Mouse (Mus musculus) gastrocnemius, postnatal 10 days (tissue): Measurements from ENCODE around the gene Rab30. TPM values are rescaled to one million over a fixed set of nuclear protein-coding genes. Genes with fewer than 3 reads are reported as not detected.
"Not testable (repeated sequence)": the region's sequence is repeated elsewhere in the genome, so short reads cannot be mapped to it uniquely, and the experiment has no call there.

Experiments used
- DNase-seq: peaks from one replicate; pipeline ENCODE4 v3.0.0; 2021; ENCODE audit warnings: mixed read lengths
- total RNA-seq, 2 experiments: library from RNA; stranded (reverse); gene quantifications; 2 replicates each; pipeline ENCODE4 v1.2.3; 2021

The Rab30 gene
- total RNA-seq, 2 experiments from 2014 or later: 7.4 to 8.2 TPM

DNA sequence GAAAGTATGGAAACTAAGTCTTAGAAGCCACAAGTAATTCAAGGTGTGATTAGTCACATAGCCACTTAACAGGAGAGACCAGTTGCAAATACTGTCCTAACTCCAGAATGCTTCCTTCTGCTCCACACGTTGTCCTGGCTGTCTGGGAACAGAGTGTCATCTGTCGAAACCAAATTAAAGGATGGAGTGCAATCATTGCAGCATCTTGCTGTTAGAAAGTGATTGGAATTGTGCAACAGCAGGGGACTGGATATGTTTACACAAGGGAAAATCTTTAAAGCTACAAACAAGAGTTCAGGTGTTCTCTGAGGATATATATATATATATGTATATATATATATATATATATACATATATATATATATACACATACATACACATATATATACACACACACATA, 9.0 kb downstream of the Rab30 start:
- DNase-seq: no peak

DNA sequence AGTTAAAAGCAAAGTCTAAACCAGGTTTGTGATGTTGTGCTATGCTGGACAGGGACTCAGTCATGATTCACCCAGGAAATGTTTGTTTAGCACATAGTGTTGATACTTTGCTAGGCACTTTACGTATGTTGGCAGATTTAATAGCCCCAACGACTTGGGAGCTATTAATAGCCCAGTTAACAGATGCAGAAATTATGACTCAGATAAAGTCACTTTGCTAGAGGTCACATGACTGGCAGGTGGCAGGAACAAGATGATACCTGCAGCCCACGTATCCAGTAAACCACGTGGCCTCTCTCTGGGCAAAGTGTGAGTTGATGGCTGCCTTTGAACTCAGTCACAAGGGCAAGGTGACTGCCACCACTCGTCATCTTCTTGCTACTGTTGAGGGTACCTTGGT, 16.7 kb downstream of the Rab30 start:
- DNase-seq: no peak

DNA sequence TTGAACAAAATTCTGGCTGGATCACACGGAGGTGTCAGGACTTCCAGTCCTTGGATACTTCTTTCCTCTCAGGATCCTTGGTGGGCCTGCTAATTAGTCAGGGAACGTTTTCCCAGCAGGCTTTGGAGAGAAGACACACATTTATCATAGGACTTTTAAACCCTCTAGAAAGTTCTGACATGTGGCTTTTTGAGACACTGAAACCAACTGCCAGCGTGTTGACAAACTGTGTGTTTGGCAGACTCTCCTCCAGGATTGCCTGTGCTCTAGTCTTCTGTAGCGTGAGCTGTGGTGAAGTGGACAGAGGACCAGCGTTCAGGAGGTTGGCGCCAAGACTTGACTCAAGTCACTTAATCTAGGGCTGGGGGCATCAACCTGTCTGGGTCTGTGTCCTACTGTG, 19.2 kb downstream of the Rab30 start:
- DNase-seq: no peak

DNA sequence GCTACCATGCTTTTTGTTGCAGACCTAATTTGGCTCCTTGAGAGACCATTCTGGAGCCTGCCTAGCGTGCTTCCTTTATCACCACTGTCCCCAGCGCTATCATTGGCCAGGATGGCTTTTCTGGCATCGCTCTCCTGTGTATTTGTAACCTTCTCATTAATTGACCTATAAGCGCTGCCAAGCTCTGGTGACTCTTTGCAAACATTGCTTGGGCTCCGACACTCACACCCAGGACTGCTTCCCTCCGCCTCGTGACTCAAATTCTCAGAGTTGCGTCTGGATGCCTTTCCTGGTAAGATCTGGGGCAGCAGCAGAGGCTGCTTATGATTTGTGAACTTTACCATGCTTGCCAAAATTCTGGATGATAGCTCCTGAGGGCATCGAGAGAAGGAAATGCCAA, 19.8 kb downstream of the Rab30 start:
- DNase-seq: no peak

DNA sequence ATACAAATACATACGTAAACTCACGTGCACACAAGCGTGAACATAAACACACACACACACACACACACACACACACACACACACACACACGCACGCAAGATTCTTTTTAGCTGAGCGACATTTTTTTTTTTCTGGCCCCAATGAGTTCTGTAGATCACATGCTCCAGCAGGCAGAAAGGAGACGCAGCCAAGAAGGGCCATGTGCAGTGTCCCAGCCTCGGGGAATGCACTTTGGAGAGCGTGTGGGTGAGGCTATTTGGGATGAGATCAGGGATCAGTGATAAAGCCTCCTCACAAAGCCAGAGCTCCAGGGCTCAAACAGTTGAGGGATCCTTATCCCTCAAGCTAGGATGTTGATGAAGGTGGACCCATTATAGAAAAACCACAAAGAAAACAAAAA, 24.0 kb downstream of the Rab30 start:
- no peak for DNase-seq

DNA sequence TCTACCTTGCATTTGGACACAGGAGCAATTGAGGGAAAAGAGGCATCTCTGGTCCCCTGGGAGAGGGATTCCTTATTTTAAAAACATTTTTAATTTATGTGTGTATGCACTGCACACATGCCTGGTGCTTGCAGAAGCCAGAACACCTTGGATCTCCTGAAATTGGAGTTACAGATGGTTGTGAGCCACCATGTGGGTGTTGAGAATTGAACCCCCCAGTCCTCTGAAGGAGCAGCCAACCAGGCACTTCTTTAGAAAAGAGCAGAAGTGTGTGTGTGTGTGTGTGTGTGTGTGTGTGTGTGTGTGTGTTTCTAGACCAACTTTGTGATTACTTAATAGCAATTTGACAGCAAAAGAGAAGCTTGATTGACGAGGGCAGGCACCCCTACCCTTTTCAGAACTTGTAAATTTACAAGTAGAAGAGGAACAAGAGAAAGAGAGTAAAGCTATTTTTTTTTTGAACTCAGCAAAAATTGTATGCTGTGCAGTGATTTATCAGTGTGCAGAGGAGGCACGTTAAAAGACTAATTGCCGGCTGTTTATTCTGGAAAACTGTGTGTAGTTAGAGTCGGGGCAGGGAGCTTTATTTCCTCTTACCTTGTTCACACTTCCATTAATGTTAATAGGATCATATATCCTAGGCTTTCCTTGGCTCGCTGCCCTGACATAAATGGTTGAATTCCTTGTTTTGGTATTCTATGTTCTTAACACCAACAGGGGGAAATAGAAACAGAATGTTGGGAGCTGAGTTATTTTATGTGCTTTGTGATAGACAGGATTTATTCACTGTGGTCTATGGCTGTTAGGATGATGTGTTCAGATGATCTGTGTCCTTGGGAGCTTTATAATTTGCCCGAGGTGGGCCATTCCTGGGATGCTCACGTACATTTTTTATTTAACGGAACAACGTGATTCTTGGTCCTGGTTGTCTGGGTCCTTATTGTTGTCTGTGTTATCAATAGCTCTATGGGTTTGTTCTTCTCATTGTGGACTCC, 25.0 kb downstream of the Rab30 start:
- DNase-seq: no peak

DNA sequence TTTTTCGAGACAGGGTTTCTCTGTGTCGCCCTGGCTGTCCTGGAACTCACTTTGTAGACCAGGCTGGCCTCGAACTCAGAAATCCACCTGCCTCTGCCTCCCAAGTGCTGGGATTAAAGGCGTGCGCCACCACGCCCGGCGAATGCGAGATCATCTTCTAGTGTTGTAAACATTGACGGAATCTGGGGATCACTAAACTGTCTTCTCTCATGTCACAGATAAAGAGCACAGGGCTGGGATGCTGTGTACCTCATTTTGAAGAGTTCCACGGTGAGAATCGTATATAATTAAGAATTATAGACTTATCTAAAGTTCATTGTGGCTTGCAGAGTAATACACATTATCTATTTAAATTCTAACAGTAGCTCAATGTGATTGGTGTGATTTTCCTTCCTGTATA, 26.7 kb downstream of the Rab30 start:
- not testable (repeated sequence) for DNase-seq

DNA sequence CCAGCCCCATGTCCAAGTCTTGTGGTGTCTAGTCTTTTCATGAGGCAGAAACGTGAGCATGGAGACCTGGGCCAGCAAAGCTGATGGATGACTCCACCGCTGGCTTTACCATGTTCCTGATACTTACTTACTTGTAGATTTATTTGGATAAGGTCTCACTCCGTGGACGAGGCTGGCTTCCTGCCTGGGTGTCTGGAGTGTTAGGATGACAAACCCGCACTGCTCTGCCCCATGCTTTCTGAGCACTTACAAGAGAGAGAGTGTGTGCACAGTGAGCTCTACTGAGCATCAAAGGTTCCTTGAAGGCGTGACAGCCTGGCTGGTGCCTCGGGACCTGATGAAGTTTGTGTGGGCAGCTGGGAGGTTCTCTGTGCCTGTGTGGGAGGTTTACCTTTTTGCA, 27.5 kb downstream of the Rab30 start:
- no peak for DNase-seq

DNA sequence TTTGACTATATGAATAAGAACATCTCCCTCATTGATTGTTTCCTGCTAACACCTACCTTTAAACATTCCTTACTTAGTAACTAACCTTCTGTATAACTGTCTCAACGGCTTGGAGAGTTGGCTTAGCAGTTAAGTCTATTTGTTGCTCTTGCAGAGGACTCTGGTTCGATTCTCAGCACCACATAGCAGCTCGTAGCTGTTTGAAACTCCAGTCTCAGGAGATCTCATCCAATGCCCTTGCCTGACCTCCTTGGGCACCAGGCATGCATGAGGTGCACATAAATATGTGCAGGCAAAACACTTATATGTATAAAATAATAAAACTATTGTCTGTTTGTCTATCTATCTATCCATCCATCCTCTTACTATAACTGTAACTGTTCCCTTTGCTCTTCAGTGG, 31.6 kb downstream of the Rab30 start:
- DNase-seq: no peak

DNA sequence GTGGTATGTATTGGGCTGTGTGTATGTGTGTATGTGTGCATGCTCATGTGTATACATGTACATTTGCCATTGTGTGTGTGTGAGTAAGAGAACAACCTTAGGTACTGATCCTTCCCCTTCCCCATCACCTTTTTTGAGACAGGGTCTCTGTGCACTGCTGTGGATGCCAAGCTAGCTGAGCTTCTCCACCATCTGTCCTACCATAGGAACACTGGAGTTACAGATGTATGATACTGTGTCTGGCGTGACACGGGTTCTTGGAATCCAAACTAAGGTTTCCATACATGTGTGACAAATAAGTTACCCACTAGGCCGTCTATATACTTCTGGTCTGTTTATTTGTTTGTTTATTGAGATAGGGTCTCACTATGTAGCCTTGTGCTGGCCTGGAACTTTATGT, 32.2 kb downstream of the Rab30 start:
- no peak for DNase-seq

DNA sequence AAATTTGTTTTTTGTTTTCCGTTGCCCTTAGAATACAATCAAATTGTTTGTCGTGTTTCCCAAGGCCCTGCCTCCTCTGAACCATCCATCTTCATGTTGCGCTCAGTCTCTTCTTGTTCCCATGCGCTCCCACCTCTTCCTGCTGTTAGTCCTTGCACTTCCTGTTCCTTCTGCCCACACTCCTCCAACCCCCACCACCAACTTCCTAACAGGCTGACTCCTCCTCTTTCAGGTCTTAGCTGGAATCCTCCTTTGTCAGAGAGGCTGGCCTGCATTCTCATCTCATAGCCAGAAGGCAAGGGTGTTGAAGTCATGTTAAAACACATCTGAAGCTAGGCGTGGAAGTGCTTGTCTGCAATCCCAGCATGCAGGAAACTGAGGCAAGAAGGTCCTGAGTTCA, 33.3 kb downstream of the Rab30 start:
- DNase-seq: no peak

DNA sequence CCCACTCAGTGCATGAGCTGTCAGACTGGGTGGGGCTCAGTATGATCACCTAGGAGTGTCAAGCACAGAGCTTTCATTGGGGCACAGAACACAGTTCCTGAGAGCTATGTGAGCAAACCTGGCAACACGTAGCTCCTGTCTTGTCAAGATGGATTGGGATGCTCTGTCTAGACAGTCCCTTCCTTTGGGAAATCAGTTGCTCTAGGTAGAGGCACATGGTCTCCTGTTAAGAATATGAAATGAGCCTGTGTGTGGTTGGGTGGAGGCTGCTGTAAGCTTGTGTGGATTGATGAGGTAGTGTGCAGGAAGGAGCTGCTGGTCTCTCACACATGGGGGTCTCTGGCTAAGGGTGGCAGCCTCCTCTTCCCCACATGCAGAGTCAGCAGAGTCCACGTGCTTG, 34.3 kb downstream of the Rab30 start:
- DNase-seq: no peak

DNA sequence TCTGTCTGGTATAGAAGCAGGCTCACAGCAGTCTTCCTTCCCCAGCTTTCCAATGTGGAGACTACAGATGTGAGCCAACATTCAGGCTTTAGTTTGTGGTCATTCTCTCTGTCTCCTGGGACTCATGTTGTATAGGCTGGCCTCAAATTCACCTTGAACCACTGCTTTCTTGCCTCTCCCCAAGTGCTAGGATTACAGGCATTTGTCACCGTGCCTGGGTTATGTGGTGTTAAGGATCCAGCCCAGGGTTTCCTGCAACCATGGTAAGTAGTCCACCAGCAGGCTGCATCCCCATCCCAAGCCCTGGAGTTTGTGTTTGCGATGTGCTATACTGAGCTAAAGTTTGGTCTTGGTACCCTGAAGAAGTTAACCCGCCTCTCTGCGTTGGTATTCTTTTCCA, 35.2 kb downstream of the Rab30 start:
- DNase-seq: no peak

DNA sequence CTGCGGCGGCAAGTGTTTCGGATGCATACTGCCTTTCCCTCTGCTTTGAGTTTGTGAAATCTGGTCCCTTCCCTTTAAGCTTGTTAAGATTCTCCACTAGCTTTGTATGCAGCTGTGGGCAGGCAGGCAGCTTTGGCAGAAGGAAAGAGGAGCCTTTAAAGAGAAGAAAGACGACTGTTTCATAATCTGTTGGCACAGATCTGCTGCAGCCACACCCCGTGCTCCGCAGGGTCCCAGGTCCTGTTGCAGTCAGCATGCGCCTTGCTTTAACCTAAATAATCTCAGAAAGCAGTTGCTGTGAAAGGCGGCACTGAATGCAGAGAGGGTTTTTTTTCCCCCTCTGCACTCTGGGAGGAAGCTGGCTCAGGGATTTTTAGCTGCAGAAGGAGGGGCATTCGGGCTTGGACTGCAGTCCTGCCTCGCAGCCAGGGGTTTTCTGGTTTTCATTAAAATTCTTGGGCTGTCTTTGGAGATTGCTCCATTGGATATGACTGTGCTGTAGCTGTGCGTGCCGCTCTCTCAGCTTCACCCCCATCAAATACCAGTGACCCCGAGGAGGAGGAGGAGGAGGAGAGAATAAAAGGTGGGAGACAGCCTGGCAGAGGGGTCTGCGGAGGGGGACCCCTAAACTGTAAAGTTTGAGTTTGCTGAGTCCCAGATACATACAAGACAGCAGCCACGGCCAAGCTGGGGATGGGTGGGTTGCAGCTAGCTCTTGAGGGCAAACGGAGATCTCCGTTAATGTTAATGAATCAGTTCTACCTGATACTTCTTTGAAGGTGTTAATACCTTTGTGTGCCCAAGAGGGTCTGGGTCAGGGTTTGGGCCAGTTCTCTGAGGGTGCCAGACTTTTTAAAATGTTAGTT, 35.9 kb downstream of the Rab30 start:
- DNase-seq: peak; percentile 23

DNA sequence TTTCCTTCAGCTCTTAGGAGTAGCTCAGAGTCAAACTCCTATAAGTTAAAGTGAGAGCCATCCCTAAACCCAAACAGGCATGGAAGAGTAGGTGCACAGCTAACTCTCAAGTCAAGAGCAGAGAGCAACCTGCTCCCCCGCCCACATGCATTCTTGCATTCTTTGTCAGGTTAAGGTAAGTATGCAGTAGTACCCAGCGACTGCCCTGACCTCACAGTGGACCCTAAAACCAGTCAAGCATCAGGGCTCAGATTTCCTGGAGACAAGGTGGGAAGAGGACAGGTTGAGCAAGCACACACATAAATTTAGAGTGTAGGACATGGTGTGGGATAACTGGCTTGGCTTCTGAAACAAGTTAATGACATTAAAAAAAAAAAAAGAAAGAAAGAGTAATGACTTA, 37.7 kb downstream of the Rab30 start:
- DNase-seq: no peak

DNA sequence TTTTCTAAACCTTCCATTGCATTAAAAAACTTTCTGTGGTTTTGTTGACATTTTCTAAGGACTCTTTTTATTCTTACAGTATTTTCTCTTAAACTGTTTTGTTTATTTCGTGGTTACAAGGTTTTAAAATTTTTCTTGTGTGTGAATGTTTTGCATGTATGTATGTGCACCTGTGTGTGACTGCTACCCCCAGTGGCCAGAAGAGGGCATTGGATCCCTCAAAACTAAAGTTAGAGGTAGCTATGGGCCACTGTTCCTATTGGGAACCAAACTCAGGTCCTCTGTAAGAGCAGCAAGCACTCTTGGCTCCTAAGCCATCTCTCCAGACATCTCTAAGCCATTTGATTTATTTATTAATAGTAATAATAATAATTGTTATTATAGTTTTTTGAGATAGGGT, 40.0 kb downstream of the Rab30 start:
- DNase-seq: no peak

DNA sequence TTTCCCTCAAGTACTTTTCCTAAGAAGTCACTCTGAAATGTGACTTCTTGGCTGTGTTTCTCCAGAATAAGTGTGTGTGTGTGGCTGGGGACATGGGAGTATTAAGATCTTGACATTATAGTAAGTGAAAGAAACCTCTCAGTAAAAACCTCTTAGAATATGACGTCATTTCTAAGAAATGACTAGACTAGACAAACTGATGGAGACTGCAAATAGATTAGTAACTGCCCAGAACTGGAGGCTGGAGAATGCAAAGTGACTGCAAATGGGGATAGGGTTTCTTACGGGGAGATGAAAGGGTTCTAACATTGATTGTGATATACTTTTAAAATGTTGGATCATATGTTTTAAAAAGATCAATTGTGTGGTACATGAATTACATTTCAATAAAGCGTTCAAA, 40.5 kb downstream of the Rab30 start:
- no peak for DNase-seq

DNA sequence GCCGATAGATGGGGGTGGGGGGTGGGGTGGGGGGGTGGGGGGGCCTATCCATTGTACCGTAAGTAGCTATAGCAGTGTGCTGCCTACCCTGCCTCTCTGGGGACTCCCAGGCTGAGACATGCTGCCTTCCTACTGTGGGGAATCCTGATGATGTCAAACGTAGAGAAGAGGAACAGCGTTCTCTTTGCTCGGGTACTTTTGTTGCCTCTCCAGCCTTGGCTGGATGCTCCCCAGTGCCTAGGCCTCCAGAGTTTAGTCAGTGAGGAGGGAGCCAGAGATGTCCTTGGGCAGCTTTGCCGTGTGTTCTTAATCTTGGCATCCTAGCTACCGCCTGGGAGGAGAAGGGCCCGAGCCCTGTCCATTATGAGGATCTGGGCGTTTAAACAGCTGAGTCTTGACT, 41.1 kb downstream of the Rab30 start:
- no peak for DNase-seq

DNA sequence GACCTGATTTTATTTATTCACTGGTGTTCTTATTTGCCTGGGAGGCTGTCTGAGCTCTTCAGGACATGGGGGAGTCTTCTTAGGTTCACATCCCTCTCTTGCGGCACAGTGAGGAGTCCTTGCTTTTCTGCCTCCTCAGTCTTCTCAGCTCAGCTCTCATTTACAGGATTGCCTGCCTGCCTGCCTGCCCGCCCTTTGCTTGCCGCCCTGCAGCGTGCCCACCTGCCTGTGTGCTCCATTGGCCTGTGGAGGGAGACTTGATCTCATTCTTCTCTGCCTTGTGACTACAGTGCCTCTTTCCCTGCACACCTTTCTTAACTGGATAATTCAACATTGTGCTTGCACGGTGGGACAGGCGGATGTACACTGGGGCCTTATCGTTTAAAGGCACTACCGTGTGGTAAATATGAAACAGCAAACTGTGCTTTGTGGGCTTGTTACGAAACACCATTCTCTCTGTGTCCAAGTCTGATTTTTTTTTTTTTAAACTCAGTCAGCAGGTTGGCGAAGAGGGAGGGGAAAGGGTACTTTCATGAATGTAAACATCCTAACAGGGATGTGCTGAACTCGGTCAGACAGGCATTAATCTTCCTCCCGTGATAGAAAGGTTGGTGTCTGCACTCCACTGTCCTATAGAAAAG, 41.9 kb downstream of the Rab30 start:
- no peak for DNase-seq

DNA sequence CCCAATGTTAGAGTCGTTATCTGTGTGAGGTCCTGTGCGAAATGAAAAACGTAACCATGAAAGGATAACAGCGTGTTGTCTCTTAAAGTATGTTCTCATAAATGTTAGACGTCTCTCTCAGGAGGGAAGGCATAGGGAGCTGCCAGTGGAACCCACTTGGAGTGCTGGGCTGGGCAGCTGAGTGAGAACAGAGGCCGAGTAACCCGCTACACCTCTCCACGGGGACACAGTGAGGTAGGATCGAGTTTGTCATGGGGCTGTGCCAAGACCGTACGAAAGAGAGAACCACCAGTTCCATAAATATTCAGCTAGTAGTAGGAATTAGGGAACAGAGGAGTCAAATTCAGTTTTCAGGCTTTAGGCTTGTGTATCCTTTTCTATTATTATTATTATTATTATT, 42.5 kb downstream of the Rab30 start:
- DNase-seq: no peak

DNA sequence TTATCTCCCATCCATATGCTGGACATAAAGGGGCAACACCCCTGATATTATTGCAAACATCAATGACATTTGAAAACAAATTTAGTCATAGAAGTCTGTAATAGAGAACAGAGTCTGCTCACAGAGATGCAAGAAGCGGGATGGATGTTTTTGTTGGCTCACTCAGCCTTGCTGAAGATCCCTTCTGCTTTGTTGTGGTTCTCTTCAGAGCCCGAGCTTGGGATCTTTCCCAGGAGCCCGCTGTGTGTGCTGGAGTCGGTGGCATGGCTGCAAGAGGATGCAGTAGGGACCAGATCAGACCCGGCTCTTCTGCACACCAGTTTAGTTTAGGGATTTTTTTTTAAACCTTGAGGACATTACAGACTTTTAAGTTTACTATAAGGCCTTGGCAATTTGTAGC, 54.3 kb downstream of the Rab30 start:
- DNase-seq: no peak

DNA sequence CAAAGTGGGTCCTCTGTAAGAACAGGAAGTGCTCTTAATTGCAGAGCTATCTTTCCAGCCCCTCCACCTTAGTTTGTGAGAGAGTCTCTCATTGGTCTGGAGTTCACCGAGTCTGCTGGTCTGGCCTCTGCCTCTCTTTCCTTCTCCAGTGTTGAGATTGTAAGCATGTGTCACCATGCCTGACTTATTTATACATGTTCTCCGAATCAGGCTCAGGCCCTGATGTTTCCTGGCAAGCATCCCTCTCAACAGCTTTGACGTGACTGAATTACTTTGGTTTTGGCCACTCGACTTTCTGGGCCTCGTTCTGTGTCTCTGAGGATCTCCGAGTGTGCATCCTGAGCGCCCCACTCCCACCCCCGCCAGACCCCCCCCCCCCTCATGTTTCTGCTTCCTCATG, 55.4 kb downstream of the Rab30 start:
- no peak for DNase-seq
